Mouse (Mus musculus) lung, postnatal 0 days (tissue): ENCODE results near the gene Erc2.
A peak's percentile ranks its signal among the peaks of the same experiment; 100 is the strongest.

Source experiments
- CTCF ChIP-seq: IDR thresholded peaks from 2 replicates; pipeline ENCODE4 v1.5.1; 2016; ENCODE audit warnings: antibody characterized with exemption, mild to moderate bottlenecking
- EP300 ChIP-seq: IDR thresholded peaks from 2 replicates; pipeline ENCODE4 v1.6.1; 2016; ENCODE audit warnings: antibody characterized with exemption, mild to moderate bottlenecking, control low read depth

DNA sequence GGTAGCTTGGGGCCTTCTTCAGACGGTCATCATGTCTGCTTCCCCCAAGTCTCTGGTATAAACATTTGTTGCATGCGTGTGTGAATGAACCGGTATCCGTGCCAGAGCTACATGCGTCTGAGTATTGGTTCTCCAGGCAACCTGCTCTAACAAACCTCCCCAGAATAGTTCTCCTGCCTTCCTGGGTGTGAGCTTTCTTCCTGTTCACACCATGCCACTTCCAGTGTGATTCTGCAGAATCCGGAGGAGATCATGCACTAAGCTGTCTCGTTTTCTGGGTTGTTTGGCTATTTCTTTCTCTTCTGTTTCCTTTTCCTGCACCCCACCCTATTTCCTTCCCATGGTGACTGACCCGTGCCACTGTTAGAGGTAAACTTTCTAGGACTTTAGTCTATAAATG lies 105.3 kb downstream of the Erc2 start:
- no peak for TF ChIP-seq CTCF
- TF ChIP-seq EP300, result 0 out of 2 replicates have a peak, but pooled peaks have one; percentile 29
